ENCODE assay signal across 17 mouse cellular contexts in genomic region chr5:133922181-133922580, GRCm38 (mm10).
"Had no signal": no experiment of that assay in that cellular context is flagged by ENCODE, and none has a peak within 500 bp of the region (broad histone marks: within the 10 kb centered on the region; RNA-seq: fewer than 3 reads in every experiment).

No protein-coding gene starts in this region.

- H3K4me3 ChIP-seq: liver, embryonic 13.5 days; liver, embryonic 15.5 days; midbrain, embryonic 13.5 days; midbrain, embryonic 15.5 days; neural tube, embryonic 12.5 days; stomach, embryonic 15.5 days had no signal

- DNase-seq: liver, embryonic 13.5 days; liver, postnatal 0 days; lung, postnatal 36 days; right cerebral cortex, postnatal 14 days; thymus, adult 2 months; thymus, postnatal 25 days; thymus, postnatal 4 days had no signal

- H3K27me3 ChIP-seq: liver, embryonic 13.5 days; liver, embryonic 15.5 days; megakaryocyte, embryonic 14.5 days; midbrain, embryonic 13.5 days; midbrain, embryonic 15.5 days; neural tube, embryonic 12.5 days; stomach, embryonic 15.5 days had no signal

- H3K36me3 ChIP-seq: liver, embryonic 13.5 days; liver, embryonic 15.5 days; midbrain, embryonic 13.5 days; midbrain, embryonic 15.5 days; neural tube, embryonic 12.5 days; stomach, embryonic 15.5 days had no signal

- H3K9ac ChIP-seq: liver, embryonic 13.5 days; liver, embryonic 15.5 days; liver, postnatal 0 days; midbrain, embryonic 13.5 days; midbrain, embryonic 15.5 days; neural tube, embryonic 12.5 days; stomach, embryonic 15.5 days had no signal

- H3K9me3 ChIP-seq: liver, embryonic 15.5 days; midbrain, embryonic 15.5 days; neural tube, embryonic 12.5 days; stomach, embryonic 15.5 days had no signal

- ATAC-seq: liver, postnatal 0 days; midbrain, embryonic 13.5 days; midbrain, embryonic 15.5 days had no signal

- H3K4me1 ChIP-seq: liver, embryonic 13.5 days; liver, embryonic 15.5 days; megakaryocyte, embryonic 14.5 days; neural tube, embryonic 12.5 days; stomach, embryonic 15.5 days had no signal

- H3K27ac ChIP-seq: liver, embryonic 13.5 days; liver, embryonic 15.5 days; macrophage; midbrain, embryonic 13.5 days; midbrain, embryonic 15.5 days; neural tube, embryonic 12.5 days; stomach, embryonic 15.5 days; stomach, postnatal 0 days had no signal

- H3K4me2 ChIP-seq: liver, embryonic 11.5 days; liver, embryonic 13.5 days; liver, embryonic 15.5 days; midbrain, embryonic 11.5 days; midbrain, embryonic 13.5 days; midbrain, embryonic 15.5 days; neural tube, embryonic 12.5 days; stomach, embryonic 15.5 days had no signal
